Mouse (Mus musculus): ENCODE results near the gene C8g. TPM values are rescaled to one million over a fixed set of nuclear protein-coding genes. Genes with fewer than 3 reads are reported as not detected.

The C8g gene
- polyA plus RNA-seq, 1 experiment, result 4.2 TPM

GRCm38 (mm10) chr2:25506964-25507363 is 5.4 kb upstream of the C8g start:
- no peak for TF ChIP-seq POLR2A (IDR thresholded peaks at IDR 0.05; ENCODE audit: borderline replicate concordance, insufficient read depth, low read length)
- no peak overlapping the region for H3K27ac ChIP-seq (ENCODE audit: insufficient read depth, low read length)
- WGBS, result 26% methylated on average over 5 of the region's 5 CpGs
- DNase-seq, result peak in 1 of 2 experiments; percentile 17
- no peak overlapping the region for H3K4me3 ChIP-seq (replicated peaks; ENCODE audit: insufficient read depth, low read depth, low read length)
- H3K27me3 ChIP-seq (ENCODE audit: control insufficient read depth, insufficient read depth, low read length), result no peaks in the 10 kb centered on the region
- H3K4me1 ChIP-seq (ENCODE audit: control insufficient read depth, insufficient read depth, low read length), result peaks cover 22% of the 10 kb centered on the region

- H3K4me1 ChIP-seq (ENCODE audit: control insufficient read depth, insufficient read depth, low read length), result peaks cover 28% of the 10 kb centered on the region
- no peaks in the 10 kb centered on the region for H3K27me3 ChIP-seq (ENCODE audit: control insufficient read depth, insufficient read depth, low read length)
- H3K27ac ChIP-seq (ENCODE audit: insufficient read depth, low read length), result no peak overlapping the region
- no peak overlapping the region for H3K4me3 ChIP-seq (replicated peaks; ENCODE audit: insufficient read depth, low read depth, low read length)
- WGBS, result 43% methylated on average over 4 of the region's 4 CpGs
- DNase-seq, result peak; percentile 49 to 54
- no peak for TF ChIP-seq CTCF (IDR thresholded peaks at IDR 0.05; ENCODE audit: borderline replicate concordance, insufficient read depth, low read depth, low read length)
- no peak for TF ChIP-seq POLR2A (IDR thresholded peaks at IDR 0.05; ENCODE audit: borderline replicate concordance, insufficient read depth, low read length)
Observed at GRCm38 (mm10) chr2:25505860-25506259, 4.3 kb upstream of the C8g start.

GRCm38 (mm10) chr2:25505000-25505399 is 3.5 kb upstream of the C8g start:
- TF ChIP-seq POLR2A (IDR thresholded peaks at IDR 0.05; ENCODE audit: borderline replicate concordance, insufficient read depth, low read length) (no peak), CTCF (IDR thresholded peaks at IDR 0.05; ENCODE audit: borderline replicate concordance, insufficient read depth, low read depth, low read length) (no peak)
- DNase-seq, result no peak

GRCm38 (mm10) chr2:25504538-25504937 is 3.0 kb upstream of the C8g start:
- no peaks in the 10 kb centered on the region for H3K27me3 ChIP-seq (ENCODE audit: control insufficient read depth, insufficient read depth, low read length)

More at GRCm38 (mm10) chr2:25505000-25505399, 3.5 kb upstream of the C8g start:
- Histone ChIP-seq H3K4me3 (replicated peaks; ENCODE audit: insufficient read depth, low read depth, low read length) (no peak overlapping the region), H3K27me3 (ENCODE audit: control insufficient read depth, insufficient read depth, low read length) (no peaks in the 10 kb centered on the region), H3K27ac (ENCODE audit: insufficient read depth, low read length) (no peak overlapping the region), H3K4me1 (ENCODE audit: control insufficient read depth, insufficient read depth, low read length) (peaks cover 28% of the 10 kb centered on the region)
- 78% methylated on average over 1 of the region's 1 CpGs for WGBS

GRCm38 (mm10) chr2:25502726-25503125 is 1.2 kb upstream of the C8g start:
- Histone ChIP-seq H3K27ac (ENCODE audit: insufficient read depth, low read length) (no peak overlapping the region), H3K27me3 (ENCODE audit: control insufficient read depth, insufficient read depth, low read length) (no peaks in the 10 kb centered on the region), H3K4me1 (ENCODE audit: control insufficient read depth, insufficient read depth, low read length) (peaks cover 28% of the 10 kb centered on the region), H3K4me3 (replicated peaks; ENCODE audit: insufficient read depth, low read depth, low read length) (no peak overlapping the region)
- TF ChIP-seq POLR2A (IDR thresholded peaks at IDR 0.05; ENCODE audit: borderline replicate concordance, insufficient read depth, low read length) (no peak), CTCF (IDR thresholded peaks at IDR 0.05; ENCODE audit: borderline replicate concordance, insufficient read depth, low read depth, low read length) (no peak)
- no peak for DNase-seq
- 84% methylated on average over 3 of the region's 3 CpGs for WGBS

More at GRCm38 (mm10) chr2:25504538-25504937, 3.0 kb upstream of the C8g start:
- no peak overlapping the region for H3K4me3 ChIP-seq (replicated peaks; ENCODE audit: insufficient read depth, low read depth, low read length)
- 89% methylated on average over 19 of the region's 19 CpGs for WGBS
- peaks cover 28% of the 10 kb centered on the region for H3K4me1 ChIP-seq (ENCODE audit: control insufficient read depth, insufficient read depth, low read length)
- no peak overlapping the region for H3K27ac ChIP-seq (ENCODE audit: insufficient read depth, low read length)
- no peak for TF ChIP-seq CTCF (IDR thresholded peaks at IDR 0.05; ENCODE audit: borderline replicate concordance, insufficient read depth, low read depth, low read length)
- no peak for TF ChIP-seq POLR2A (IDR thresholded peaks at IDR 0.05; ENCODE audit: borderline replicate concordance, insufficient read depth, low read length)
- DNase-seq, result no peak

GRCm38 (mm10) chr2:25500576-25501405 is 728 bp downstream of the C8g start, which contains the start of gene Fbxw5:
Gene Fbxw5, plus strand, starts transcription at chr2:25500750.
- TF ChIP-seq CTCF (IDR thresholded peaks at IDR 0.05; ENCODE audit: borderline replicate concordance, insufficient read depth, low read depth, low read length) (no peak), POLR2A (IDR thresholded peaks at IDR 0.05; ENCODE audit: borderline replicate concordance, insufficient read depth, low read length) (peak; percentile 62)
- under 1% methylated on average over 37 of the region's 44 CpGs for WGBS
- Histone ChIP-seq H3K4me3 (replicated peaks; ENCODE audit: insufficient read depth, low read depth, low read length) (peak within 1 kb of the TSS; percentile 77), H3K4me1 (ENCODE audit: control insufficient read depth, insufficient read depth, low read length) (peaks cover 22% of the 10 kb centered on the region), H3K27me3 (ENCODE audit: control insufficient read depth, insufficient read depth, low read length) (no peaks in the 10 kb centered on the region), H3K27ac (ENCODE audit: insufficient read depth, low read length) (peak within 1 kb of the TSS; percentile 79)
- peak; percentile 89 to 91 for DNase-seq

- H3K27ac ChIP-seq (ENCODE audit: insufficient read depth, low read length), result peak overlapping the region; percentile 66
Observed at GRCm38 (mm10) chr2:25500071-25500575, 1.4 kb downstream of the C8g start.

More at GRCm38 (mm10) chr2:25500071-25500575, 1.4 kb downstream of the C8g start:
- WGBS, result 76% methylated on average over 6 of the region's 6 CpGs
- DNase-seq, result no peak
- H3K4me1 ChIP-seq (ENCODE audit: control insufficient read depth, insufficient read depth, low read length), result peaks cover 17% of the 10 kb centered on the region
- TF ChIP-seq POLR2A (IDR thresholded peaks at IDR 0.05; ENCODE audit: borderline replicate concordance, insufficient read depth, low read length), result no peak
- TF ChIP-seq CTCF (IDR thresholded peaks at IDR 0.05; ENCODE audit: borderline replicate concordance, insufficient read depth, low read depth, low read length), result no peak
- peak overlapping the region; percentile 54 for H3K4me3 ChIP-seq (replicated peaks; ENCODE audit: insufficient read depth, low read depth, low read length)
- no peaks in the 10 kb centered on the region for H3K27me3 ChIP-seq (ENCODE audit: control insufficient read depth, insufficient read depth, low read length)
